Mouse (Mus musculus) WW6 (cell line): ENCODE data around the gene Cyth3.

Experiments
- DNase-seq: peaks from one replicate; pipeline ENCODE4 v3.0.0-alpha.2; 2013; ENCODE audit warnings: low read depth, low spot score

The Cyth3 gene

DNA sequence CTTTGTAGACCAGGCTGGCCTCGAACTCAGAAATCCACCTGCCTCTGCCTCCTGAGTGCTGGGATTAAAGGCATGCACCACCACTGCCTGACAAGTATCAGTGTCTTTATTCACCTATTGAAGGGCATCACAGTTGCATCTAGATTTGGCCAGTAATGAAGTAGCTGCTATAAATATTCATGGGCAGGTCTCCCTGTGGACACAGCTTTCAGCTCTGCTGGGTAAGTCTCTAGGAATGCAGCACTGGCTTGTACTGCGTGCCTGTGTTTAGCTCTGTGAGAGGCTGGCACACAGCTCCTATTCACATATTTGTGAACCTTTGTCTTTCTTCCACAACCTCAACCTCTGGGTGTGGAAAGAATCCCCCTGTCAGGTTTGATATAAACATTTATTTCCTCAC is 46.6 kb downstream of the Cyth3 start:
- no peak for DNase-seq

DNA sequence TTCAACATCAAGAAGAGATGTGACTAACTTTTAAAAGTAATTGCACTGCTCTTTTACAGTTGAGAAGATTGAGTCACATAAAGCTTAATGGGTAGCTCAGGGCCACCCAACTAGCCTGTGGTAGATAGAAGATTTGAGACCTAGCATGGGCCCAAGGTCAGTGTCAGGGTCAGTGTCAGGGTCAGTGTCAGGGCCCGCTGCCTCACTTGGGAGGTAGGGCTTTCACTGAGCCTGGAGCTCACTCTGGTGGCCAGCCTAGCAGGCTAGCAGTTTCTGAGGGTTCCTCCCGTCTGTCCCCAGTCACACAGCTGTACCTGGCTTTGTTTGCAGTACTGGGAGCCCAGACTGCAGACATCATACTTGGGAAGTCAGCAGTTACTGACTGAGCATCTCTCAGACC is 47.1 kb downstream of the Cyth3 start:
- no peak for DNase-seq

DNA sequence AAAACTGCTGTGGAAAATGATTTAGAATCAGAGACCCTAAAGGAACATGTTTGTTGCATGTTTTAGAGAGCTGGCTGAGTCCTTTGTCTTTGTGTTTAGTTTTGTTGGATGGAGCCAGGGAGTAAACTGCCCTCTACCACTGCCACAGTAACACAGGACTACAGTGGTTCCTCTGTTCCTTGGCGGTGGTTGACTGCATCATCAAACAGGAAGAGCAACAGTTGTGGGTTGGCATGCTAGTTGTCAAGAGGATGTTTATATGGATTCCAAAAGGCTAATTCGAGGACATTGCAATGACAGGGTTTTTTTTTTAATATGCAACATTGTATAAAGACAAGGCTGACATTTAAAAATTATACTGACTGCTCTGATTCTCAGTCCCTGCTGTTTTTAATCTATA is 47.6 kb downstream of the Cyth3 start:
- DNase-seq, result no peak

DNA sequence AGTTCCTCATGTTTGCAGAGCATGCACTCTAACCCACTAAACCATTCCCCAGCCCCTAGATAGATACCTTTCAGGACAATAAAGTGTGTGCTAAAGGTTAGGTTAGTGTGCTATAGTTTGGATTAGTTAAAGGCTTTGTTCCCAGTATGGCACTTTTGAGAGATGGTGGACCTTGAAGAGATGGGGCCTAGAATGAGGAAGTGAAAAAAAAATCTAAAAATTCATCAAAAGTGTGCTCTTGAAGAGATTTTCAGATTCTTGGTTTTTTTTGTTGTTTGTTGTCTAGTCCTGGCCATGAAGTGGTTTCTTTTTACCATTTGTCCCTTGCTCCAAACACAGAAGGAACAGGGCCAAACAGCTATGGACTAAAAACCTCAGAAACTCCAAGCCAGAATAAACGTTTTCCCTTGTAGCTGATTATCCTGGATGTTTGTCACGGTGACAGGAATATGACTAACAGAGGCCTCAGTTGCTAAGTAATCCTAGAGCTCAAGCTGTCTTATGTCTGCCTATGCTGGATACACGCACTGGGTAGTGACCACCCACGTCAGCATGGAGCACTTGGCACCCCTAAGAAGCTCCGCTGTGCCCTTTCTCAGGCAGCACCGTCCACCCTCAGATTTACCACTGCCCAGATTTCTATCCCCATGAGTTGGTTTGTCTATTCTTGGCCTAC is 48.6 kb downstream of the Cyth3 start:
- DNase-seq, result no peak

DNA sequence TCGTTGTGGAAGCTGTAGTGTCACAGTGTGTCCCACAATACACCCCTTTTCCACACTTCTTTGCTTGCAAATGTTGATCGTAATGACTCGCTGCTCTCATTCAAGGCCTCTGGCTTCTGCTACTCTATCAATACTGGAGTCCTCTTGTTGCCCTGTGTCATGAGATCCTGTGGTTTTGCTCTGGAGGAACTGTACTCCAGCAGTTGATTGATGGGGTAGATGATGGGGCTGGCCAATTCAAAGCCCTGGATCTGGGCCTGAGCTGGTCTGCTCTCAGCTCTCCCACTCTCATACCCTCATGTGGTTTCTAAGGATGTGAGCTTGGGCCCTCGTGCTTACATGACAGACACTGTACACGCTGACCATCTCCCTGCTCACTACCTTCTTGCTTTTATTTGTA is 52.3 kb downstream of the Cyth3 start:
- no peak for DNase-seq

DNA sequence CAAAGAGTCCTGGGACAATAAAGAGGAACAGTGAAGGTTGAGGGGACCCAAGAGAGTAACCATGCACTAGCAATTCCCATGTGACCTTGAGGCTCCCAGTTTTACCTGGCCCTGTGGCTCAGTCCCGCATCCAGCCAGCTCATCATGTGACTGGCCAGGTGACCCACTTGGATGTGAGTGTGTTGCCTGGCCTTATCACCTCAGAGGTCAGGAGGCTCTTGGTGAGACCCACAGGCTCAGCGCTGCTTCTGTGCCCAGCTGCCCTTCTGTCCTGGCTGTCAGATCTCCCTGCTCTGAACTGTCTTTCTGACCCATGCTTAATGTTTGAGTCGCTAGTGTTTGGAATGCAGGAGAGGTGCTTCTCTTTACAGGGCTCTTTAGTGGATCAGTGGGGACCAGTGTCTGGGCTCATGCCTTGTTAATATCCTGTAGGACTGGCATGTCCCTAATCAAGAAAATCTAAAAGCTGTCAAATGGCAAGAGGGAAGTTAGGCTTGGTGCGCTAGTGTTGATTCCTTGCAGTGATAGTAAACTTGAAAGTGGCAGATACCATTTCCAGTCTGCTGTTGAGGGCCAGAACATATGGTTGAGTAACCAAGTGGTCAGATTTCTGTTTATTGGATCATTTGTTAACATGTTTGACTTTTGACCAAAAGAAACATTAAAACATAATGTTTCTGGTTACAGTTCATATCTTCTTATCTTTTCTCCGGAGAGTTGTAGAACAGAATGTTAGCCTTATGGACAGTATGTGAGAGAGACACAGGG is 54.2 kb downstream of the Cyth3 start:
- DNase-seq, result no peak

DNA sequence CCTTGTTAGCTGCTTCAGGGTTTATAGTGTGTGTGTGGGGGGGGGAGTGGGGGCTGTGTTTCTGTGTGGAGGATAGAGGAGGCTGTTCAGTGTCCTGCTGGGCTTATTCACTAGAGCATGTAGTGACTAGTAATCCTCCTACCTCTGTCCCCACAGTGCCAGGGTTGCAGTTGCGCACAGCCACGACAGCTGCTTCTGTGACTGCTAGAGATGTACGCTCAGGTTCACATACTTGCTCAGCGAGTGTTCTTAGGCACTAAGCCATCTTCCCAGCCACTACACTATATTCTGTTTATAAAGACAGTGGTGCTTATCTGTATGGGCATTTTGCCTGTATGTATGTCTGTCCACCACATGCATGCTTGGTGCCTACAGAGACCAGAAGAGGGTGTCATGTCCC is 55.1 kb downstream of the Cyth3 start:
- DNase-seq, result no peak

DNA sequence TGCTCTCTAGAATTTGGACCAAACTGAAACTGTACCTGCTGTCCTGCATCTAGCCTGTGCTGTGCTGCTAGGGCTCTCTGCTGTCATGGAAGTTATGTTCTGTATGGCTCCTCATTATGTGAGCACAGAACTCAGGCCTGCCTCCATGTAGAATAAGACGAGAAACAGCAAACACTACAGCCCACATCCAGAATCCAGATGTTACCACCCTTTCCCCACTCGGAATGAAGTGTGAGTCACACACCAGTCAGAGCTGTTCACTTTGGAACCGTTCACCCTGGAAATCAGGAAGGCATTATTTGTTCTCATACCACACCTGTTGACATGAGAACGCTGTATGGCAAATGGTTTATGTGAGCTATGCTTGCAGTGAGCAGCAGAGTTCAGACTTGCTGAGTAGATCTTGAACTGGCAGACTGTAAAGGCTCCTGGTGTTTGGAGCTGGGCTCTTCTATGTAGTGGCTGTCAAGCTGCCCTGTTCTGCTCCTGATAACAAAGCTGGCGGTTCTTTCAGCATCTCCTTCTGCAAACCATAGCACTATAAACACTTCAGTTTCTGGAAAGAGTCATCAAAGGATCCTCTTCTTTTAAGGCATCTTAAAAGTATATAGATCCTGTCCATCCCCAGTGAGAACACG is 56.5 kb downstream of the Cyth3 start:
- no peak for DNase-seq

DNA sequence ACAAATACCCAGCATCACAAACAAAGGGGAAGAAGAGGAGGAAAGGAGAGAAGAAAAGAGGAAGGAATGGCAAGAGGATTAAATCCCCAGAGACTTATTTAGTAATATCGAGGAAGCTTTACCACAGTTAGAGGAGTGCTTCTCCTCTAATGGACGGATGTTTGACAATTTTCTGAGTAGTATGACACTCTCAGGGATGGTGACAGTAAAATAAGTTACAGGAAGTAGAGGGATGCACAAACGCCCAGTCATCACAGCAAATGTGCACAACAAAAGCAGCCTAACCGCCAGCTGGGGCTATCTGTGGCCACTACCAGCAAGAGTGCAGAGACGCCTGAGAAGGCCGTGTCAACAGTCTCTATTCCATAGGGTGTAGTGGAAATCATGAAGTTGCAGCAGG is 57.4 kb downstream of the Cyth3 start:
- DNase-seq, result no peak

DNA sequence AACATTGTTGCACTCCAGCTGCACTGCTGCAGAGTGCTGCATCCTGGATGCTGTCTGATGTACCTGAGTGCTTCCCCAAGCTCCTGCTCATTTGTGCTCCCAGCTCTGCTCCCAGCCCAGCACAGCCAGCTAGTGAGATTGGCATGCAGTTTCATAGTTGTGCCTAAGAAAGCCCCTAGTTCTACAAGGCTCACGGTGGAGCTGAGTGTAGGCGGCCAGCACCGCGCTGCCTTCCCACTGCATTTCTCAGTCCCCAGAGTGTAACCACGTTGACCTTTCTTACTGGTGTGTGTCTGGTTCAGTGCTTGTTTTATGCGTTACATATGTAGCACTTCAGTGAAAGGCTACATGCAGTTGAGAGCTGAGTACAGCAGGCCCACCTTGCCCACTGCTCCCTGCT is 61.4 kb downstream of the Cyth3 start:
- DNase-seq, result no peak

DNA sequence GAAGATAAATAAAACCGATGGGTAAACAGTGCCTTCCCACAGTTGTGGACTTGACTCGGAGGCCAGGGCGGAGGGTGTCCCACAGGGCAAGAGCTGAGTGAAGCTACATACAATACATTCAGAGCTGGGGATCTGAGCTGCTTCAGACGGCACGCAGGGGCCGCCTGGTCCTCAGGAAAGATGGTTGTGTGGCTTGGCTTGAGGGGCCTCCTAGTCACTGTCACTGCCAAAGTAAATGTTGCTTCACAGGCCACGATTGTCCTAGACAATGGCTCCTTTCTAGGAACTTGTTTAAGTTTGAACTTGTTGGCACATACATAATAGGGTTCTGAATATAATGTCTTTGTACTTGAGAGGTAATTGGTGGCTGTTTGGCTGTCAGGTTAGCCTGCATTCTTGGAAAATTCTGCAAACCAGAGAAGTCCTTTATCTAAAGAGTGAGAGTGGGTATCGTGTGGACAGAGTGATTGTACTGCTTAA is 62.7 kb downstream of the Cyth3 start:
- no peak for DNase-seq

DNA sequence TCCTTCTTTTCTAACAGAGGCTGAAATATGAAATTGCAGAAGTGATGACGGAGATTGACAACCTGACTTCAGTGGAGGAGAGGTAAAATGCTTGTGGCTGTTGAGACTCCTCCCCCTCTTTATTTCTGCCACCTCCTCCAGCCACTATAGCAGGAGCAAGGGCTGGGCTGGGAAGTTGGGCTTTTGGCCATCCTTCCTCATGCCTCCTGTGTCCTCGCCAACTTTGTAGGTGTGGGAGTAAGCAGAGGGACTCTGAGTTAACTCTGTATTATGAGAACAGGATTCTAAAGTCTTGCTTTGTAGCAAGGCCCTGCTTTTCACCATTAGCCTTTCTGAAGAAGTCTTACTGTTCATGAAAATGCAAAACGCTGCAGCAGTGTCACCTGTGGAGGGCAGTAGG is 64.2 kb downstream of the Cyth3 start:
- no peak for DNase-seq

DNA sequence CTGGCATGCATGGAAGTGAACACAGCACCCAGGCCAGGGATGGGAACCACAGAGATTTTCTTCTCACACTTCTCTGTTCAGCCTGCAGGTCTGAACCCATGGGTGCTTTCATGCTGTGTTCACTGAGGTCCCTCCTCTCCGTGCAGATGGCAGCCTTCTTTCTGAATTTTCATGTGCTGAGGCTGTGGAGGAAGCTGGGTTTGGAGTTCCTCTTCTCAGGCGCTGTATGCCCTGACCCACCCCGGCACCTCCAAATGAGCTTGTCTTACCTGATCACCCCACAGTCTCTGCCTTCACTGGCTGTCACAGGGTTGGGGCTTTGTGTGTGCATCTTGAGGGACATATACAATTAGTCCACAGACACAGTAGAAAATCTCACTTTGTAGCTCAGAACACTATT is 65.3 kb downstream of the Cyth3 start:
- DNase-seq, result no peak

DNA sequence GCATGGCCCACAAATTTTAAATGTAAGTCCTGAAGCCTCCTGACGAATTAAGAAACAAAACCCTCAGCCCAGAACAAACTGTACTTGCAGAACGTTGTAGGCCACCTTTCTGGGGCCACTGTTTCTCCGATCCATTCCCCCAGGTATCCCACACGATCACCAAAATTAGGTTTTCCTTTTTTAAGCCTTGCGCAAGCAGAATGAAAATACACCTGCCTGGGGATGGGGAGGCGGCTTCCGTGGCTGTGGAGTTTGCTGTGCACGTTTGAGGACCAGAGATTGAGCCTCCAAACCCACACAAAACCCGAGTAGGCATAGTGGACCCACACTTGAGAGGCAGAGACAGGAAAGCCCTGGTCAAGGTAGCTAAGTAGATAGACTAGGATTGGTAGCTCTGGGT is 68.1 kb downstream of the Cyth3 start:
- DNase-seq, result no peak

DNA sequence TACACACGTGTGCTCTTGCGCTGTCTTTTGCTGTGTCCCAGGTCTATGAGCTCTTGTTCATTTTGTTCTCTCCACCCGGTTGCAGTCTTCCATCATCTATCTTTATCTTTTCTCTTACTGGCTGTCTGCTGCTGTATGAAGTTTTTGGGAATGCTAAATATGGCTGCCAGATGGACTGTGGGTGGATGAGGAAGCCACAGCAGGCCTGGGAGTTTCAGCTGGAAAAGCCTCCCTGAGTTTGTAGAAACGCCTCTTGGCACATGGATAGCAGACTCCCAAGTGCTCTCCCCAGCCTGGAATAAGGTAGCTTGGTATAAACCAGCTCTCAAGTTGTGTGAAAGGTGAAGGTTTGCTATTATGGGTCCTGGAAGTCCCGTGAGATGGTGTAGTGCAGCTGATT is 68.7 kb downstream of the Cyth3 start:
- DNase-seq, result no peak

DNA sequence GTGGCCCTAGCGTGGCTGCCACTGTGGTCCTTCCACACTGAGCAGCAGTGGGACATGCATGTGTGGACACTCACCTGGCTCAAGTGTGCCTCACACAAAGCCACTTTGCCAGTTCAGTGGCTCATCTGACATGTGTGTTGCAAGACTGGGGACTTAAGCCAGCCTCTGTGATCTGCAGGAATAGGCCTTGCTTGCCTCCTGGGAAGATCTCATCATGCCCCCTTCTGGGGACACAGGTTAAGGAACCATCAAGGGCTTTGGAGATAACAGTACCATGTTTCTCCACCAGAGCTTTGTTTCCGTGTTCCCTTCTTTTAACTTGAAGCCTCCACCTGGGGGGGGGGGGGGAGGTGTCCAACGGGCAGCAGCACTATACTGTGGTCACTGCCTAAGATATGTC is 74.1 kb downstream of the Cyth3 start:
- DNase-seq, result no peak

DNA sequence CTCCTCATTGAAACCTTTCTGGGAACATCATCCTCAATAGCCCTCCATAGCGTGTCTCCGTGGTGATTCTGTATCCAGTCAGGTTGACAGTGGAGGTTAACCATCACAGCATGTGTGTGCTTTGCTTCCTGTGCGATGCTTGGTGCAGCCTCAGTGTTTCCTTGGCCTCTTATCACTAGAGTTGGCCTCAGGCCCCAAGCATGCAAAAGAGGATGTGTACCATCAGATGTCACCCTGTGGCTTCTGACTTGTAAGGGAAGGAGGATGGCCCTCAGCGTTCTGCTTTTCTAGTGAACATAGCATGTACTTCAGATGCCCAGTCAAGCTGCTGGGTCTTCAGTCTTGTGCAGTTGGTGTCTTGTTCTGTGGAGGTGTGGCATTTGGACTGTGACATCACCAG is 76.2 kb downstream of the Cyth3 start:
- no peak for DNase-seq

DNA sequence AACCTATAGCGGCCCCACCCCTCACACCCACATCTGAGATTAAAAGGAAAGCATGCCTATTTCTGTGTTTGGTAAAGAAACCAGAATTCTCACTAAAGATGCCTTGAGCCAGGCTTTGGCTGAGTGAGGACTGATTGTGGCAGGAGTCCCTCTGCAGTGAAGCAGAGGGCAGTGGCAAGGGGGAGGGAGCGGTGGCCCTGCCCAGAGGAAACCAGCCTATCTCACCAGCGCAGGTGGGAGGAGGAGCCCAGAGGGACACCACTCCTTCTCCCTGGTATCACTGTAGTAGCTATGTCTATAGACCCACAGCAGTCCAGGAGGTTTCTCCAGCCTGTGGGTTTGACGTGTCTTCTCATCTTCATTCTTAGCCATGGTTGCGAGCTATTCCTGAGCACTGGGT is 78.0 kb downstream of the Cyth3 start:
- no peak for DNase-seq

DNA sequence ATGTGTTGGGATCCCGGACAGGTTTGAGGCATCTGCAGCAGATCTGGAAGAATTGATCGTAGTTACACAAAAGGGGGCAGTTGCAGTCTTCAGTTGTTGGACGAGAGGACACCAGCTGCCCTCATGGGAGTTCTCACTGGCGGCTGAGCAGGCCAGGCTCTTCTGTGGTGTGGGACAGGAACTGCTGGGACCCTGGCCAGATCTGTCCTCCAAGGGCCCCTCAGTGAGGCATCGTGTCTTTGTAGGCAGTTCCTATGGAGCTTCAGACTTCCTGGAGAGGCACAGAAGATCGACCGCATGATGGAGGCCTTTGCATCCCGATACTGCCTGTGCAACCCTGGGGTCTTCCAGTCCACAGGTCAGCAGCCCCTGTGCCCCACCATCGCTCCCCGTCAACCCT is 78.8 kb downstream of the Cyth3 start:
- DNase-seq, result no peak

DNA sequence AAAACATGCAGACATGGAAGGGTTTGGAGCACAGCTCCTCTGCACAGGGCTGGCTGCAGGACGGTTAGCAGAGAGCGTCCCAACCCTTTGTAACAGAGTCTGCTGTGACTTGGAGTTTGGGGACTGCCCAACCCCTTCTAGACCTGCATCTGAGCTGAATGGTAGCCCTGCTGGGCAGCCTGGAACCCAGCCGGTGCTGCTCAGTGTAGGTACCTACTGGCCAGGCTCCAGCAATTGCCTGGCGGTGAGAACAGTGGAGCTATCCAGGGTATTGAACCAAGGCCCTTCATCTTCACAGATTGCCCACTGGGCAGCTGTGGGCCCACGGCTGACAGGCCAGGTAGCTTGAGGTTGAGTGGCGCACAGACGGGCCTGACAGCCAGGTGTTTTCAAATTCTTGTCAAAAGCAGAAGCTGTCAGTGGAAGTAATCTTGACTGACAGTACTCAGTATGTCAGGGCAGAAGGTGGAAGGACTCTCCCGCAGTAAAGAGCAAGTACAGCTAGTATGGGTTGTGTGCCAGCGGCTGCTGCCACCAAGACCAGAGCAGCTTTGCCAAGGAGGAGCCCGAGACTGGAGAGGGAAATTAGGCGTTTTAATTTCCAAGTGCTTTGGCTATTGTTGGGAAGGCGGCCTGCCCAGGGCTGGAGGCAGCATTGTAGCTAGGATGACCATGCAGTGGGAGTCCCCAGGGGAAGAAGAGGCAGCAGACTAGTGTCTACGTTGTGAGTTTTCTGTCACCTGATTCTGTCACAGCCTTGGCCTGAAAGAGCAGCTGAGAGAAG is 82.8 kb downstream of the Cyth3 start:
- no peak for DNase-seq

DNA sequence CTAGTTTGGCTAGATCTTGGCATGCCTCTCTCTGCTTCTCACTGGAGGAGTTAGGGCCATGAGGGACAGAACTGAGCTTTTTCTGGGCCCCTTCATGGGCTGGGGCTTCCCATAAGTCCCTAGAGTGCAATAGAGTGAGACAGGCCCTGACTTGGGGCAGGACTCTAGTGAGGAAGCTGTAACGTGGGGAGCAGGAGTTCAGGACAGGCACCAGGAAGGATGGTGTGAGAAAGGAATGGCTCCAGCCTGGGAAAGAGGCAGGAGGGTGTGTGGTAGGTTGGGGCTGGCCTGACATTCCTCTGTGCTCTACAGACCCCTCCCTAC is 83.4 kb downstream of the Cyth3 start:
- DNase-seq, result no peak
